In genomic region chr2:75265739-75266699, GRCm38 (mm10) we compare ENCODE assay signal across 21 mouse cellular contexts.
DNase-seq lines count a peak whose midpoint lies in the region; ATAC-seq and TF ChIP-seq lines count a peak whose summit lies in the region.
"Had no signal": no experiment of that assay in that cellular context is flagged by ENCODE, and none has a peak within 500 bp of the region (broad histone marks: within the 10 kb centered on the region; RNA-seq: fewer than 3 reads in every experiment).

No protein-coding gene starts in this region.

- dilution Hi-C loops in CH12.LX (cut with MboI; ENCODE audit: extremely low pct_ligation_motif_present, extremely low pct_unique_long_range_greater_than_20kb, low sequenced_read_pairs) = no loop called here

- DNase-seq in forebrain, postnatal 0 days = peak; percentile 18
- DNase-seq in CH12.LX (ENCODE audit: extremely low read depth) = no peak
- no peak for DNase-seq in hindbrain, embryonic 14.5 days (ENCODE audit: low spot score)
- DNase-seq in adrenal gland, postnatal 4 days (ENCODE audit: low spot score in 2 of 2) = no peak
- DNase-seq in kidney, adult 11 months = no peak
- DNase-seq: adrenal gland, adult 2 months; B cell, adult 2 months; gastrocnemius, postnatal 36 days; kidney, adult 8-10 months; kidney, postnatal 14 days; lung, adult 18-20 months; lung, postnatal 14 days; right cerebral cortex, adult 18-20 months; thymus, postnatal 14 days had no signal

- no peaks in the 10 kb centered on the region for H3K9me3 ChIP-seq in forebrain, postnatal 0 days (ENCODE audit: low read length)
- H3K9me3 ChIP-seq in forebrain, embryonic 13.5 days (replicated peaks) = no peaks in the 10 kb centered on the region
- no peaks in the 10 kb centered on the region for H3K9me3 ChIP-seq in CH12.LX (replicated peaks; ENCODE audit: low read length)
- no peaks in the 10 kb centered on the region for H3K9me3 ChIP-seq in hindbrain, embryonic 14.5 days (ENCODE audit: control insufficient read depth, low read length)
- no peaks in the 10 kb centered on the region for H3K9me3 ChIP-seq in midbrain, embryonic 15.5 days
- H3K9me3 ChIP-seq: megakaryocyte, embryonic 14.5 days had no signal

- H3K27me3 ChIP-seq in forebrain, postnatal 0 days (ENCODE audit: insufficient read depth, low read length) = no peaks in the 10 kb centered on the region
- H3K27me3 ChIP-seq in forebrain, embryonic 13.5 days = no peaks in the 10 kb centered on the region
- no peaks in the 10 kb centered on the region for H3K27me3 ChIP-seq in CH12.LX (replicated peaks)
- H3K27me3 ChIP-seq in hindbrain, embryonic 14.5 days (ENCODE audit: control insufficient read depth, insufficient read depth, low read length) = no peaks in the 10 kb centered on the region
- H3K27me3 ChIP-seq in midbrain, embryonic 15.5 days (replicated peaks) = no peaks in the 10 kb centered on the region
- H3K27me3 ChIP-seq: megakaryocyte, embryonic 14.5 days had no signal

- H3K9ac ChIP-seq in forebrain, postnatal 0 days = no peak overlapping the region
- no peak overlapping the region for H3K9ac ChIP-seq in forebrain, embryonic 13.5 days
- H3K9ac ChIP-seq in CH12.LX (ENCODE audit: insufficient read depth, low read depth) = no peak overlapping the region
- no peak overlapping the region for H3K9ac ChIP-seq in hindbrain, embryonic 14.5 days
- H3K9ac ChIP-seq in midbrain, embryonic 15.5 days = no peak overlapping the region

- no peak overlapping the region for H3K4me2 ChIP-seq in forebrain, postnatal 0 days (ENCODE audit: low read depth)
- H3K4me2 ChIP-seq in forebrain, embryonic 13.5 days = no peak overlapping the region
- no peak overlapping the region for H3K4me2 ChIP-seq in CH12.LX (ENCODE audit: insufficient read depth, low read depth, poor library complexity, severe bottlenecking)
- no peak overlapping the region for H3K4me2 ChIP-seq in hindbrain, embryonic 14.5 days (replicated peaks)
- no peak overlapping the region for H3K4me2 ChIP-seq in midbrain, embryonic 15.5 days

- no peak for TF ChIP-seq RAD21 in CH12.LX (IDR thresholded peaks at IDR 0.05; ENCODE audit: low read depth, low read length)

- peaks cover 10% of the 10 kb centered on the region for H3K4me1 ChIP-seq in forebrain, postnatal 0 days (ENCODE audit: insufficient read depth)
- H3K4me1 ChIP-seq in forebrain, embryonic 13.5 days = peaks cover 25% of the 10 kb centered on the region
- peaks cover 3 to 21% of the 10 kb centered on the region in 2 experiments; a peak in 3 of 4 replicates for H3K4me1 ChIP-seq in CH12.LX (ENCODE audit: control insufficient read depth in 1 of 2, insufficient read depth in 2 of 2)
- H3K4me1 ChIP-seq in hindbrain, embryonic 14.5 days (replicated peaks; ENCODE audit: control insufficient read depth, insufficient read depth, low read length) = peaks cover 40% of the 10 kb centered on the region
- peaks cover 20% of the 10 kb centered on the region for H3K4me1 ChIP-seq in midbrain, embryonic 15.5 days
- H3K4me1 ChIP-seq: megakaryocyte, embryonic 14.5 days had no signal

- no peak overlapping the region for H3K27ac ChIP-seq in forebrain, postnatal 0 days (ENCODE audit: low read depth, low read length)
- H3K27ac ChIP-seq in forebrain, embryonic 13.5 days = no peak overlapping the region
- no peak overlapping the region for H3K27ac ChIP-seq in CH12.LX (ENCODE audit: insufficient read depth, low read depth)
- H3K27ac ChIP-seq in hindbrain, embryonic 14.5 days = peak overlapping the region; percentile 60
- H3K27ac ChIP-seq in midbrain, embryonic 15.5 days = peak overlapping the region; percentile 74
- H3K27ac ChIP-seq: stomach, postnatal 0 days had no signal

- no peaks in the 10 kb centered on the region for H3K79me2 ChIP-seq in CH12.LX (replicated peaks; ENCODE audit: control insufficient read depth, extremely low read depth, insufficient read depth, poor library complexity, severe bottlenecking)

- H3K4me3 ChIP-seq in forebrain, postnatal 0 days (ENCODE audit: low read depth, low read length) = no peak overlapping the region
- H3K4me3 ChIP-seq in forebrain, embryonic 13.5 days = no peak overlapping the region
- H3K4me3 ChIP-seq in CH12.LX (replicated peaks in 1 of 3; ENCODE audit: low read depth in 2 of 3, low read length in 2 of 3, poor library complexity in 1 of 3) = no peak overlapping the region
- no peak overlapping the region for H3K4me3 ChIP-seq in hindbrain, embryonic 14.5 days (replicated peaks; ENCODE audit: low read length)
- H3K4me3 ChIP-seq in midbrain, embryonic 15.5 days = no peak overlapping the region
- H3K4me3 ChIP-seq: erythroblast, embryonic 14.5 days; megakaryocyte, embryonic 14.5 days; myocyte had no signal

- TF ChIP-seq CTCF in forebrain, postnatal 0 days (IDR thresholded peaks at IDR 0.05; ENCODE audit: low read depth) = no peak
- no peak for TF ChIP-seq CTCF in CH12.LX (conservative IDR thresholded peaks at IDR 0.05 in 1 of 2, IDR thresholded peaks at IDR 0.05 in 1 of 2; ENCODE audit: low read depth in 2 of 2, low read length in 2 of 2)

- ATAC-seq in forebrain, postnatal 0 days = no peak
- no peak for ATAC-seq in forebrain, embryonic 13.5 days
- no peak for ATAC-seq in hindbrain, embryonic 14.5 days (ENCODE audit: low FRiP score)
- ATAC-seq in midbrain, embryonic 15.5 days (replicated peaks) = 0 out of 2 replicates have a peak, but pooled peaks have one; percentile 45
- no peak for ATAC-seq in monocyte, adult 5-6 weeks (replicated peaks; ENCODE audit: insufficient number of reproducible peaks, low FRiP score, low TSS enrichment, poor library complexity, severe bottlenecking)

- WGBS in forebrain, postnatal 0 days = 49% methylated on average over 19 of the region's 19 CpGs
- WGBS in forebrain, embryonic 13.5 days = 67% methylated on average over 19 of the region's 19 CpGs
- WGBS in hindbrain, embryonic 14.5 days = 59% methylated on average over 19 of the region's 19 CpGs
- WGBS in midbrain, embryonic 15.5 days = 60% methylated on average over 19 of the region's 19 CpGs

- H3K36me3 ChIP-seq in forebrain, postnatal 0 days (ENCODE audit: insufficient read depth) = no peaks in the 10 kb centered on the region
- H3K36me3 ChIP-seq in forebrain, embryonic 13.5 days (ENCODE audit: poor library complexity, severe bottlenecking) = no peaks in the 10 kb centered on the region
- no peaks in the 10 kb centered on the region for H3K36me3 ChIP-seq in CH12.LX (replicated peaks in 1 of 2; ENCODE audit: control insufficient read depth in 1 of 2, insufficient read depth in 1 of 2, low read length in 1 of 2)
- no peaks in the 10 kb centered on the region for H3K36me3 ChIP-seq in hindbrain, embryonic 14.5 days (replicated peaks; ENCODE audit: control insufficient read depth, insufficient read depth)
- no peaks in the 10 kb centered on the region for H3K36me3 ChIP-seq in midbrain, embryonic 15.5 days (replicated peaks)

- no peak for TF ChIP-seq EP300 in CH12.LX (IDR thresholded peaks at IDR 0.05; ENCODE audit: low read length)

- in situ Hi-C loops in CH12.LX (cut with MboI; ENCODE audit: low pct_ligation_motif_present, low pct_unique_long_range_greater_than_20kb, low sequenced_read_pairs) = no loop called here

- no peak for TF ChIP-seq POLR2A in CH12.LX (IDR thresholded peaks at IDR 0.05; ENCODE audit: low read depth, low read length)

TF ChIP-seq in CH12.LX, 34 proteins besides CTCF, POLR2A, EP300 and RAD21:
- peak; percentile 55; the same call in 1 of the 2 replicates for TF ChIP-seq ZNF384 (IDR thresholded peaks at IDR 0.05; ENCODE audit: low read depth, low read length)
- TF ChIP-seq ZKSCAN1 (IDR thresholded peaks at IDR 0.05; ENCODE audit: borderline replicate concordance, low read depth, low read length) = no peak
- no peak for TF ChIP-seq ZMIZ1 (IDR thresholded peaks at IDR 0.05; ENCODE audit: low read depth, low read length)

Comparison
In these comparisons a context has a peak if more than half of its experiments do, and no peak if none do; other contexts are left out.
1. H3K27ac ChIP-seq: peak in hindbrain, embryonic 14.5 days (single experiment) and midbrain, embryonic 15.5 days (single experiment); none in forebrain, postnatal 0 days (single experiment), forebrain, embryonic 13.5 days (single experiment) and CH12.LX (single experiment).